Mouse (Mus musculus): Measurements from ENCODE around the gene Lrch4.

GRCm38 (mm10) chr5:137639472-137639871, 10.6 kb downstream of the Lrch4 start:
- no peak for TF ChIP-seq GATA1 (IDR thresholded peaks at IDR 0.05; ENCODE audit: borderline replicate concordance, low read length)
- no peak for TF ChIP-seq FLI1 (IDR thresholded peaks at IDR 0.05; ENCODE audit: low read length)

Measured in megakaryocyte, embryonic 14.5 days (primary cell).